Mouse (Mus musculus) cortical plate, adult 2 months (tissue): Measurements from ENCODE around the gene Ooep.

Experiments
- CTCF ChIP-seq: fragments of 200-500 bp; IDR thresholded peaks from 2 replicates; pipeline ENCODE4 v1.5.1; 2011; ENCODE audit warnings: mild to moderate bottlenecking, control low read depth, low read length; ENCODE audit not compliant: insufficient read depth; ENCODE audit errors: extremely low read depth
- POLR2A ChIP-seq: fragments of 200-500 bp; IDR thresholded peaks from 2 replicates; pipeline ENCODE4 v1.6.1; 2011; ENCODE audit warnings: mild to moderate bottlenecking, low read length, control low read depth; ENCODE audit not compliant: insufficient read depth; ENCODE audit errors: extremely low read depth

- TF ChIP-seq CTCF (no peak), POLR2A (no peak)
Observed at GRCm38 (mm10) chr9:78365850-78366544, 12.5 kb downstream of the Ooep start.
